17 mouse cellular contexts compared by ENCODE assay signal in the genomic region with DNA sequence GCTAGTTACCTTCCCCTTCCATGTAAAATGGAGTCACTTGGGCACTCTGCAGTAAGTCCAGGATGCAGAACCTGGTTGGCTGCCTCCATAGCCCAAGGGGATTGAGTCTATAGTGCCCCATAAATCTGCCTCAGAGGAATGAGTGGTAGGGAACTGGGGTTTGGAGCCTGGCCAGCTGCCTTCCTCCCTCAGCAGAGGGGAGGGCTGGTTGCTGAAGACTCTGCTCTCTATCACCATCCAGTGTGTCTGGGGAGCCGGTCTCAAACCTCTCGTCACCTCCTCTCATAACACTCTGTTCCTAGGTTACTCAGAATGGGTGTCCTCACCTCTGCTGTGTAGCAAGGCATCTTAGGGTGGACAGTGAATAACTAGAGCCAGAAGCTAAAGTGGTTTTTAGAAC. TPM values are rescaled to one million over a fixed set of nuclear protein-coding genes. Genes with fewer than 3 reads are reported as not detected.
DNase-seq lines count a peak whose midpoint lies in the region; ATAC-seq and TF ChIP-seq lines count a peak whose summit lies in the region.
"Had no signal": no experiment of that assay in that cellular context is flagged by ENCODE, and none has a peak within 500 bp of the region (broad histone marks: within the 10 kb centered on the region; RNA-seq: fewer than 3 reads in every experiment).

No protein-coding gene starts in this region.

- no peak overlapping the region for H3K4me3 ChIP-seq in heart, embryonic 13.5 days
- H3K4me3 ChIP-seq in stomach, embryonic 16.5 days (replicated peaks; ENCODE audit: low read length) = no peak overlapping the region
- no peak overlapping the region for H3K4me3 ChIP-seq in stomach, postnatal 0 days (ENCODE audit: low read depth, low read length)
- H3K4me3 ChIP-seq: erythroblast, embryonic 14.5 days; hindbrain, embryonic 12.5 days; limb, embryonic 12.5 days; midbrain, embryonic 15.5 days had no signal

- TF ChIP-seq CTCF in stomach, postnatal 0 days (IDR thresholded peaks at IDR 0.05; ENCODE audit: low read depth) = no peak

- 0 out of 2 replicates have a peak overlapping the region, but pooled peaks have one; percentile 33 for H3K9ac ChIP-seq in heart, embryonic 13.5 days
- no peak overlapping the region for H3K9ac ChIP-seq in stomach, embryonic 16.5 days (ENCODE audit: low read length)
- H3K9ac ChIP-seq in stomach, postnatal 0 days (ENCODE audit: low read length) = no peak overlapping the region
- H3K9ac ChIP-seq: hindbrain, embryonic 12.5 days; limb, embryonic 12.5 days; midbrain, embryonic 15.5 days had no signal

- H3K4me2 ChIP-seq in heart, embryonic 13.5 days = peak overlapping the region; percentile 28
- no peak overlapping the region for H3K4me2 ChIP-seq in stomach, embryonic 16.5 days (ENCODE audit: low read depth, low read length)
- H3K4me2 ChIP-seq in stomach, postnatal 0 days (replicated peaks; ENCODE audit: low read depth) = no peak overlapping the region
- H3K4me2 ChIP-seq: hindbrain, embryonic 12.5 days; limb, embryonic 12.5 days; midbrain, embryonic 15.5 days had no signal

- H3K27me3 ChIP-seq in heart, embryonic 13.5 days (replicated peaks) = no peaks in the 10 kb centered on the region
- H3K27me3 ChIP-seq in stomach, embryonic 16.5 days (ENCODE audit: control insufficient read depth, insufficient read depth, low read length) = no peaks in the 10 kb centered on the region
- H3K27me3 ChIP-seq in stomach, postnatal 0 days (ENCODE audit: control insufficient read depth, insufficient read depth, low read length) = no peaks in the 10 kb centered on the region

- ATAC-seq in heart, embryonic 13.5 days (ENCODE audit: extremely low read depth, insufficient number of reproducible peaks, low FRiP score, low TSS enrichment) = peak; percentile 70
- 0 out of 2 replicates have a peak, but pooled peaks have one; percentile 8 for ATAC-seq in stomach, embryonic 16.5 days (ENCODE audit: insufficient read depth, low FRiP score)
- no peak for ATAC-seq in stomach, postnatal 0 days (ENCODE audit: low FRiP score, low TSS enrichment)
- peak; percentile 85 to 88 for ATAC-seq in hematopoietic stem cell, adult 5-6 weeks (replicated peaks in 1 of 2; ENCODE audit: insufficient read depth in 1 of 2, low FRiP score in 2 of 2, low TSS enrichment in 1 of 2, low read depth in 1 of 2, poor library complexity in 2 of 2, severe bottlenecking in 2 of 2)
- ATAC-seq: lung, postnatal 0 days; midbrain, embryonic 15.5 days had no signal

- TF ChIP-seq EP300 in stomach, postnatal 0 days (optimal IDR thresholded peaks at IDR 0.05) = no peak

- intact Hi-C loops in left cerebral cortex, postnatal 14 days (cut with DNase I) = no loop called here

- 10% methylated on average over 2 of the region's 2 CpGs for WGBS in heart, embryonic 13.5 days
- WGBS in stomach, embryonic 16.5 days = 49% methylated on average over 2 of the region's 2 CpGs
- 56% methylated on average over 2 of the region's 2 CpGs for WGBS in stomach, postnatal 0 days

- H3K4me1 ChIP-seq in heart, embryonic 13.5 days = peaks cover 74% of the 10 kb centered on the region
- H3K4me1 ChIP-seq in stomach, embryonic 16.5 days (ENCODE audit: control insufficient read depth, insufficient read depth, low read length) = peaks cover 26% of the 10 kb centered on the region
- no peaks in the 10 kb centered on the region; the same call in 1 of the 2 replicates for H3K4me1 ChIP-seq in stomach, postnatal 0 days (replicated peaks; ENCODE audit: control insufficient read depth, insufficient read depth)

- no peaks in the 10 kb centered on the region for H3K9me3 ChIP-seq in heart, embryonic 13.5 days
- no peaks in the 10 kb centered on the region for H3K9me3 ChIP-seq in stomach, embryonic 16.5 days (replicated peaks; ENCODE audit: control insufficient read depth, low read length)
- H3K9me3 ChIP-seq in stomach, postnatal 0 days (ENCODE audit: control insufficient read depth, low read length) = no peaks in the 10 kb centered on the region
- H3K9me3 ChIP-seq: hindbrain, embryonic 12.5 days; limb, embryonic 12.5 days; midbrain, embryonic 15.5 days had no signal

- DNase-seq in heart, adult 18-20 months = no peak
- DNase-seq in stomach, postnatal 0 days (ENCODE audit: low spot score) = no peak
- DNase-seq in yolk sac, embryonic 10.5 days (ENCODE audit: low spot score) = peak; percentile 39
- no peak for DNase-seq in left cerebral cortex, postnatal 14 days (ENCODE audit: low spot score in 2 of 2)
- DNase-seq in lung, postnatal 25 days (ENCODE audit: low spot score) = no peak
- DNase-seq: cerebellum, postnatal 14 days; thymus, adult 18-20 months had no signal

- H3K36me3 ChIP-seq in heart, embryonic 13.5 days = peaks cover 11% of the 10 kb centered on the region; the same call in 1 of the 2 replicates
- H3K36me3 ChIP-seq in stomach, embryonic 16.5 days (ENCODE audit: control insufficient read depth, insufficient read depth, low read length) = no peaks in the 10 kb centered on the region
- no peaks in the 10 kb centered on the region for H3K36me3 ChIP-seq in stomach, postnatal 0 days (ENCODE audit: control insufficient read depth, insufficient read depth, low read length)
- H3K36me3 ChIP-seq: hindbrain, embryonic 12.5 days; midbrain, embryonic 15.5 days had no signal

- H3K27ac ChIP-seq in heart, embryonic 13.5 days (replicated peaks) = peak overlapping the region; percentile 91
- H3K27ac ChIP-seq in stomach, embryonic 16.5 days (ENCODE audit: low read length) = no peak overlapping the region; the same call in 1 of the 2 replicates
- H3K27ac ChIP-seq in stomach, postnatal 0 days (replicated peaks) = no peak overlapping the region
- H3K27ac ChIP-seq: hindbrain, embryonic 12.5 days; limb, embryonic 12.5 days; midbrain, embryonic 15.5 days had no signal

RNA-seq across cellular contexts. Expression of a gene that starts 5.9 kb away (rescaled TPM):
- 29.5 and 32.0 TPM in 2 replicates for polyA plus RNA-seq in heart, embryonic 13.5 days (2015; fragmentation: Nextera tagmentation; extraction: Ambion mirVana)
- total RNA-seq in heart, adult 18-20 months (2021) = under 1 TPM; 0.35 to 0.93 TPM
- 16.7 and 16.8 TPM in 2 replicates for polyA plus RNA-seq in stomach, embryonic 16.5 days (2015; fragmentation: Nextera tagmentation; extraction: Ambion mirVana)
- polyA plus RNA-seq in stomach, postnatal 0 days (2015; fragmentation: Nextera tagmentation; extraction: Ambion mirVana) = 8.0 and 8.1 TPM in 2 replicates
- total RNA-seq in hematopoietic stem cell, adult 5-6 weeks (2017) = not detected in 2 replicates
- total RNA-seq in left cerebral cortex, postnatal 14 days (2021) = under 1 TPM; 0.42 to 0.62 TPM
- total RNA-seq: neutrophil, adult 5-6 weeks had no signal
- polyA plus RNA-seq: erythroblast, embryonic 14.5 days had no signal

RNA-seq across cellular contexts. Expression of a gene that starts 16.3 kb away (rescaled TPM):
- polyA plus RNA-seq in heart, embryonic 13.5 days (2015; fragmentation: Nextera tagmentation; extraction: Ambion mirVana) = not detected in 2 replicates
- total RNA-seq in heart, adult 18-20 months (2021) = not detected
- polyA plus RNA-seq in stomach, embryonic 16.5 days (2015; fragmentation: Nextera tagmentation; extraction: Ambion mirVana) = not detected in 2 replicates
- not detected in 2 replicates for polyA plus RNA-seq in stomach, postnatal 0 days (2015; fragmentation: Nextera tagmentation; extraction: Ambion mirVana)
- not detected in 2 replicates for total RNA-seq in hematopoietic stem cell, adult 5-6 weeks (2017)
- not detected for total RNA-seq in left cerebral cortex, postnatal 14 days (2021)
- total RNA-seq: layer of hippocampus, adult 8-10 months; neutrophil, adult 5-6 weeks had no signal
- polyA plus RNA-seq: erythroblast, embryonic 14.5 days; hindbrain, embryonic 12.5 days; limb, embryonic 12.5 days; lung, postnatal 0 days; midbrain, embryonic 15.5 days had no signal

RNA-seq across cellular contexts. Expression of a gene that starts 56.7 kb away (rescaled TPM):
- polyA plus RNA-seq in heart, embryonic 13.5 days (2015; fragmentation: Nextera tagmentation; extraction: Ambion mirVana) = 6.0 and 11.9 TPM in 2 replicates
- total RNA-seq in heart, adult 18-20 months (2021) = 100 to 1,000 TPM; 123 to 131 TPM
- 13.4 and 26.5 TPM in 2 replicates for polyA plus RNA-seq in stomach, embryonic 16.5 days (2015; fragmentation: Nextera tagmentation; extraction: Ambion mirVana)
- 13.8 and 14.2 TPM in 2 replicates for polyA plus RNA-seq in stomach, postnatal 0 days (2015; fragmentation: Nextera tagmentation; extraction: Ambion mirVana)
- total RNA-seq in hematopoietic stem cell, adult 5-6 weeks (2017) = 11.4 and 20.0 TPM in 2 replicates
- total RNA-seq in left cerebral cortex, postnatal 14 days (2021) = 10 to 100 TPM; 90.1 to 90.2 TPM
